Mouse (Mus musculus) liver, embryonic 15.5 days (tissue): ENCODE results near the gene Aldh1l1. TPM values are rescaled to one million over a fixed set of nuclear protein-coding genes. Genes with fewer than 3 reads are reported as not detected.

Experiments used
- ATAC-seq: fragments of 200-750 bp; cut with Nextera tagmentation; 2 replicates; pipeline ENCODE4 v1.8.0; 2017; ENCODE audit warnings: moderate number of reproducible peaks, mild to moderate bottlenecking, moderate library complexity; ENCODE audit not compliant: insufficient read depth
- H3K27ac ChIP-seq: fragments of 300-500 bp; sonication (generic); replicated peaks from 2 replicates; pipeline ENCODE4 v1.5.1; 2015; ENCODE audit warnings: mild to moderate bottlenecking, inconsistent platforms
- H3K27me3 ChIP-seq: fragments of 300-500 bp; sonication (generic); 2 replicates; pipeline ENCODE4 v1.6.1; 2015; ENCODE audit warnings: mild to moderate bottlenecking, inconsistent platforms
- H3K36me3 ChIP-seq: fragments of 300-500 bp; sonication (generic); replicated peaks from 2 replicates; pipeline ENCODE4 v1.6.1; 2015; ENCODE audit warnings: moderate library complexity, mild to moderate bottlenecking, inconsistent platforms
- H3K4me1 ChIP-seq: fragments of 300-500 bp; sonication (generic); replicated peaks from 2 replicates; pipeline ENCODE4 v1.6.1; 2015; ENCODE audit warnings: inconsistent platforms
- H3K4me2 ChIP-seq: fragments of 300-500 bp; sonication (generic); 2 replicates; pipeline ENCODE4 v1.6.1; 2015; ENCODE audit warnings: moderate library complexity, mild to moderate bottlenecking, inconsistent platforms
- H3K4me3 ChIP-seq: fragments of 300-500 bp; sonication (generic); replicated peaks from 2 replicates; pipeline ENCODE4 v1.5.1; 2015; ENCODE audit warnings: mild to moderate bottlenecking, inconsistent platforms
- H3K9ac ChIP-seq: fragments of 300-500 bp; sonication (generic); 2 replicates; pipeline ENCODE4 v1.6.1; 2015; ENCODE audit warnings: moderate library complexity, mild to moderate bottlenecking, inconsistent platforms
- H3K9me3 ChIP-seq: fragments of 300-500 bp; sonication (generic); replicated peaks from 2 replicates; pipeline ENCODE4 v1.6.1; 2016; ENCODE audit warnings: inconsistent platforms
- WGBS: fragments of 180-500 bp; shearing (Covaris S2); methylation state at CpG from one replicate; pipeline ENCODE4 v1.1.7; 2015; ENCODE audit warnings: mixed read lengths; ENCODE audit not compliant: insufficient replicate concordance; 5-methylcytosine and 5-hydroxymethylcytosine counted together
- polyA plus RNA-seq: library from polyadenylated mRNA; unstranded; fragments of >200 nt; fragmentation: Nextera tagmentation; extraction: Ambion mirVana; gene quantifications from 2 replicates; pipeline ENCODE4 v1.2.1, GENCODE M21; 2015

Aldh1l1 gene
- polyA plus RNA-seq, 1 experiment from 2014 or later, result 32.1 TPM

- Histone ChIP-seq H3K4me3 (no peak overlapping the region), H3K36me3 (peaks cover 98% of the 10 kb centered on the region), H3K27me3 (no peaks in the 10 kb centered on the region), H3K9ac (no peak overlapping the region), H3K9me3 (no peaks in the 10 kb centered on the region), H3K27ac (no peak overlapping the region), H3K4me2 (no peak overlapping the region), H3K4me1 (peaks cover 8% of the 10 kb centered on the region)
- no peak for ATAC-seq
- 56% methylated on average over 4 of the region's 4 CpGs for WGBS
These were observed 148.9 kb downstream of the Aldh1l1 start for GRCm38 (mm10) chr6:90635081-90635480.

- no peaks in the 10 kb centered on the region for H3K27me3 ChIP-seq
- no peak for ATAC-seq
- WGBS, result 82% methylated on average over 3 of the region's 3 CpGs
- no peak overlapping the region for H3K4me3 ChIP-seq
- no peak overlapping the region for H3K27ac ChIP-seq
- peaks cover 98% of the 10 kb centered on the region for H3K36me3 ChIP-seq
- H3K4me1 ChIP-seq, result peaks cover 8% of the 10 kb centered on the region
- no peak overlapping the region for H3K4me2 ChIP-seq
- H3K9me3 ChIP-seq, result no peaks in the 10 kb centered on the region
- no peak overlapping the region for H3K9ac ChIP-seq
These were observed 149.4 kb downstream of the Aldh1l1 start for GRCm38 (mm10) chr6:90635611-90636010.

GRCm38 (mm10) chr6:90643057-90643456 lies 156.8 kb downstream of the Aldh1l1 start:
- Histone ChIP-seq H3K27me3 (no peaks in the 10 kb centered on the region), H3K27ac (no peak overlapping the region), H3K9ac (no peak overlapping the region), H3K9me3 (no peaks in the 10 kb centered on the region), H3K4me3 (no peak overlapping the region), H3K4me1 (0 out of 2 replicates have a peak, but pooled peaks cover 4% of the 10 kb centered on the region), H3K36me3 (peaks cover 88% of the 10 kb centered on the region), H3K4me2 (no peak overlapping the region)
- no peak for ATAC-seq
- 76% methylated on average over 3 of the region's 3 CpGs for WGBS

DNA sequence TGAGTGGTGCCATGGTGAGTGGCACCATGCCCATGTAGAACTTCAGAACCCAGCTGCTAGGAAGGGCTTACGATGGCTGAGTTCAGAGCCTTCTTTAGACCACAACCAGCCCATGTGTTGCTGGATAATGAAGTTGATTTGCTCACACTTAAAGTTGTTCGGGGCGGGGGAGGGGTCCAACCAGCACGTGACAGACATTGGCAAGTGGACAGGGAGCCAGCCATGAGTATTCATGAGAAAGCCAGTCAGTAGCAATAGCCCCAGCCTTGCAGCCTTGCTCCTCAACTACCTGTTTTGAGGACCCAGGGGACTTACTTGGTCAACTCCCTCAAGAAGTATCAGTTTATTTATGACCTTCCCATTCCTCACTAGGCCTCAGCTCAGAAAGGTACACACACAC lies 158.7 kb downstream of the Aldh1l1 start:
- H3K27me3 ChIP-seq, result no peaks in the 10 kb centered on the region
- H3K36me3 ChIP-seq, result peaks cover 69% of the 10 kb centered on the region
- no peak for ATAC-seq

GRCm38 (mm10) chr6:90648391-90648790 lies 162.2 kb downstream of the Aldh1l1 start:
- WGBS, result 86% methylated on average over 6 of the region's 6 CpGs
- H3K4me1 ChIP-seq, result 0 out of 2 replicates have a peak, but pooled peaks cover 4% of the 10 kb centered on the region
- H3K4me2 ChIP-seq, result no peak overlapping the region
- H3K4me3 ChIP-seq, result no peak overlapping the region
- ATAC-seq, result no peak
- peaks cover 34% of the 10 kb centered on the region for H3K36me3 ChIP-seq
- H3K27me3 ChIP-seq, result no peaks in the 10 kb centered on the region
- no peak overlapping the region for H3K9ac ChIP-seq
- no peaks in the 10 kb centered on the region for H3K9me3 ChIP-seq
- H3K27ac ChIP-seq, result no peak overlapping the region

More for the DNA sequence above, 158.7 kb downstream of the Aldh1l1 start:
- 0 out of 2 replicates have a peak, but pooled peaks cover 4% of the 10 kb centered on the region for H3K4me1 ChIP-seq
- WGBS, result 59% methylated on average over 4 of the region's 4 CpGs
- no peak overlapping the region for H3K4me3 ChIP-seq
- H3K9ac ChIP-seq, result no peak overlapping the region
- no peaks in the 10 kb centered on the region for H3K9me3 ChIP-seq
- no peak overlapping the region for H3K27ac ChIP-seq
- no peak overlapping the region for H3K4me2 ChIP-seq

DNA sequence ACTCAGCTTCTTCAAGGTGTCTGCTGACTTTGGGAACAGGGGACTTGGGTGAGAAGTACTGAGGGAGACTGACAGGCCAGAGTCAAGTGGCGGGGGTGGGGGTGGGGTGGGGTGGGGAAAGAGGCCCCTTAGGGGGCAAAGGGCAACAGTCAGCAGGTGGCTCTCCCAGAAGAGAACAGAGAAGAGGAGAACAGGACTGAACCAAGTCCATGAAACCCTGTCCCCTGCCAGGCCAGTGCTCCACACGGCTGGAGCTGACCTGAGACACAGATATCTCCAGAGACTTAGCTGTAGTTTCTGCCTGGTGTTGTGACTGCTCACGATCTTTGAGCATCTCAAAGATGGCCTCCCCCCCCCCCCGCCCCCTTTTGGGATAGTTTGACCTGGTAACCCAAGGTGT lies 163.1 kb downstream of the Aldh1l1 start:
- peaks cover 25% of the 10 kb centered on the region for H3K36me3 ChIP-seq
- H3K27ac ChIP-seq, result no peak overlapping the region
- no peak for ATAC-seq
- no peaks in the 10 kb centered on the region for H3K9me3 ChIP-seq
- no peak overlapping the region for H3K9ac ChIP-seq
- H3K27me3 ChIP-seq, result no peaks in the 10 kb centered on the region
- WGBS, result 49% methylated on average over 4 of the region's 4 CpGs
- 0 out of 2 replicates have a peak, but pooled peaks cover 4% of the 10 kb centered on the region for H3K4me1 ChIP-seq
- H3K4me3 ChIP-seq, result no peak overlapping the region
- H3K4me2 ChIP-seq, result no peak overlapping the region

Other genes with a start within 250 kb of the Aldh1l1 start
- not detected in 2 replicates for gene Vmn1r54, start 240.1 kb upstream of the Aldh1l1 start, polyA plus RNA-seq
- 0.10 TPM in 1 of 2 replicates, not detected in the other for gene BC048671, start 185.2 kb upstream of the Aldh1l1 start, polyA plus RNA-seq
- 13.9 and 15.1 TPM in 2 replicates for gene Chst13, start 161.2 kb upstream of the Aldh1l1 start, polyA plus RNA-seq
- 23.2 and 28.9 TPM in 2 replicates for gene Uroc1, start 153.1 kb upstream of the Aldh1l1 start, polyA plus RNA-seq
- gene Zxdc, start 116.9 kb upstream of the Aldh1l1 start, polyA plus RNA-seq, result 2.9 and 3.0 TPM in 2 replicates
- 0.08 TPM in 1 of 2 replicates, not detected in the other for gene Cfap100, start 57.6 kb upstream of the Aldh1l1 start, polyA plus RNA-seq
- 18.4 and 22.4 TPM in 2 replicates for gene Klf15, start 23.9 kb upstream of the Aldh1l1 start, polyA plus RNA-seq
- gene Slc41a3, start 118.3 kb downstream of the Aldh1l1 start, polyA plus RNA-seq, result 41.3 and 46.3 TPM in 2 replicates